Mouse (Mus musculus) left cerebral cortex, adult 11 months (tissue): ENCODE data around the gene Zfp410.
A peak's percentile ranks its signal among the peaks of the same experiment; 100 is the strongest.
"Not testable (repeated sequence)": the region's sequence is repeated elsewhere in the genome, so short reads cannot be mapped to it uniquely, and the experiment has no call there.

Experiments used
- DNase-seq: peaks from one replicate; pipeline ENCODE4 v3.0.0; 2022; ENCODE audit warnings: low spot score

Zfp410 gene

GRCm38 (mm10) chr12:84316721-84317621 lies at the start of gene Zfp410:
Gene Zfp410, plus strand, starts transcription at chr12:84316852.
- peak; percentile 69 for DNase-seq

DNA sequence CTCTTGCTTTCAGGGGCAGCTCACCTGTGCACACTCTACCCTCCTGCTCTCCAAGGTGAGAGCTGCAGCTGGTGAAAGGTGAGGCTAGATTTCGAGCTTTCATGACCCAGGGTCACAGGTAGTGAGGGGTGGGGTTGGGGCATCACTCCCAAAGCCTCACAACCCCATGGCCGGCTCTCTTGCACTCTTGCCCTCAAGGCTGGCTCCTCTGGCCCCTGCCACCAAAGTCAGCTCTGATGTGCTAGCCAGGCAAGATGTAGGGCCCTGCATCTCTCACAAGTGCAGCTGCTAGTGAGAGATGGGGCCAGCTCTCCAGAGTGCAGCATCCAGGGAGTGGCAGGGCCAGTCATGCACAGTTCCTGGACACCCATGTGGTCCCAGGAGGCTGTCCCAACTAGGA lies 49.4 kb upstream of the Zfp410 start:
- DNase-seq, result no peak

DNA sequence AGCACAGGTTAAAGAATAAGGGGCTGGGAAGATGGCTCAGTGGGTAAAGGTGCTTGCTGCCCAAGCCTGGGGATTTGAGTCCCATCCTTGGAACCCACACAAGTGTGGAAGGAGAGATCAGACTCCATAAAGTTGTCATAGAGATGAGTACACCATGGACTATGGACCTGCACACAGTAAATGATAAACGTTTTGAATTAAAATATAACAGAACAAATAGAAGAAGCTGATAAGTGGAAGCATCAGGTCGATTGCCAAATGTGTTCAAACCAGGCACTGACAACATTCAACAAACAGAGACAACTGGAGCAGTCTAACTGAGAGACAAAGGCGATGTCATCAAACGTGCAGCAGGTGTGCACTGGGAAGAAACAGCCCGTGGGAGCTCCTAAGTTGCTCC lies 43.3 kb upstream of the Zfp410 start:
- DNase-seq, result no peak

DNA sequence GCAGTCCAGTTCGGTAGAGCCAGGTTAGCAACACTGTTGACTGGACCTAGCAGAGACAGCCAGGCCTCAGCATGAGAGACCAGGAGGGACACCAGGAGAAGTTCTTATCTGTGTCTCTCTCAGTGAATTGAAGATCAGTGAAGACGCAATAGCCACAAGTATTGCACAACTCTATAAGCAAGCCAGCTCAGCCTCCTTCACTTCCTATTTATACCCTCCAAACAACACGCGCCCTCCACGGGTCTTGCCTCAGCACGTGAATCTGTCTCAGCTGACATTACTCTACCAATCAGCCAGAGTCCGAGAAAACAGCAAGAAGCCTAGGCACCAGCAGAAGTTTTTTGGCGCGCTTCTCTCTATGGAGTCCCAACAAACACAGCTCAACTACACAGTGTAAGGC lies 41.4 kb upstream of the Zfp410 start:
- DNase-seq, result no peak

DNA sequence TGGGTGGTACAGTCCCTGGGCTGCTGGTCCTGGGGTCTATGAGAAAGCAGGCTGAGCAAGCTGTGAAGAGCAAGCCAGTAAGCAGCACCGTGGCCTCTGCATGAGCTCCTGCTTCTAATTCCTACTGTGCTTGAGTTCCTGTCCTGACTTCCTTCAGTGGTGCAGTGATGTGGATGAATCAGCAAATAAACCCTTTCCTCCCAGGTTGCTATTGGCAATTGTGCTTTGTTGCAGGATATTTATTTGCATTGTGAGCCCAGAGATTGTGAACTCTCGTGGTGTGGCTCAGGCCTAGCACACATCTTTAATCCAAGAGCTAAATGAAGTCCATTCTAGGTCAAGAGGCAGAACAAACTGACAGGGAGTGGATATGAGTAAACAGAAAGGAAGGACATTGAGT lies 40.4 kb upstream of the Zfp410 start:
- no peak for DNase-seq

GRCm38 (mm10) chr12:84276799-84277198 lies 39.9 kb upstream of the Zfp410 start:
- DNase-seq, result no peak

DNA sequence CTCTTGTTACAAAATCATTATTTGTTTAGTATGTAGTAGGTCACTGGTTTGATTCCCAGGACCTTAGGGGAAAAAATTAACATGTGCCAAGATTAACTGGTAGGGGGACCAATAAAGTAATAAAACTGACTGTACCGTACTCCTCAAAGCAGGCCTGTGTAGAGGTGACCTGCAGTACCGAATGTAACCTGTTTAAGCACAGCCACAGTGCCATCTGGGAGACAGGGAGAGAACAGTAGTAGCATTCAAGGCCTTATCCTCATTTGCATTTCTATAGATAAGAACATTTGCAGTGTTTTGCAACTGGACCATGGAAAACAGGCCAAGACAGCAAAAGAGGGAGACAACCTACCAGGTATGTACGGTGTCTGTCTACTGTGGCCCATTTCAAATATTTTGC lies 38.8 kb upstream of the Zfp410 start:
- DNase-seq, result no peak

DNA sequence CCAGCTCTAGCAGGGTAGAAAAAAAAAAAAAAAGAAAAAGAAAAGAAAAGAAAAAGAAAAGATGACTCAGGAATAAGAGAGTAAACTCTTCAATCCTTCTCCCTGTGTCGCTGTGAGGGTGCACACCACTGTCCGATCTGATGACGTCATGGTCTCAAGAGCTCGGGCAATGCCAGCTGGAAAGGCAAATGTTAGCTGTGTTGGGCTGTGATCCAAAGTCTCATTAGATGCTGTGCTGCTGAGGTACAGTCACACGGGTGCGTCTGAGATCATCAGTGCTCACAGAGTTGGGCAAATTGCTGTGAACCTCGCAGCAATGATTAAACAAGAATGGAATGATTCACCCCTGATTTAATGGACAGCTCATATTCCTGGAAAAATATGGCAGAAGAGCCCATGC lies 37.8 kb upstream of the Zfp410 start:
- no peak for DNase-seq

DNA sequence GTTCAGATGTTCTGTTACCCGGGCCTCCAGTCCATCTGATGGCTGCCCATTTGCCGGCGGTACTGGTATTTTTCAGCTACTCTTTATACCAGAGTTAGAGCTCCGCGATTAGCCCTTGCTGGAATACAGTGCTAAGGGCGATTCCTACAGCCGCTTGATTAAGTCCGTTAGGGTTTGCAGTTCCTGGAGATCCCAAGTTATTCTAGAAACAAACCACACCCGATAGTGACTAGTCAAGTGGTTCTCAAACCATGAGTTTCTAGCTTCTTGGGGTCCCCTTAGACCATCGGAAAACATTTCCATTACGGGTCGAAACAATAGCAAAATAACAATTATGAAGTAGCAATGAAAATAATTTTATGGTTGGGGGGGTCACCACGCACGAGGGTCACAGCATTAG lies 32.3 kb upstream of the Zfp410 start:
- DNase-seq, result no peak

DNA sequence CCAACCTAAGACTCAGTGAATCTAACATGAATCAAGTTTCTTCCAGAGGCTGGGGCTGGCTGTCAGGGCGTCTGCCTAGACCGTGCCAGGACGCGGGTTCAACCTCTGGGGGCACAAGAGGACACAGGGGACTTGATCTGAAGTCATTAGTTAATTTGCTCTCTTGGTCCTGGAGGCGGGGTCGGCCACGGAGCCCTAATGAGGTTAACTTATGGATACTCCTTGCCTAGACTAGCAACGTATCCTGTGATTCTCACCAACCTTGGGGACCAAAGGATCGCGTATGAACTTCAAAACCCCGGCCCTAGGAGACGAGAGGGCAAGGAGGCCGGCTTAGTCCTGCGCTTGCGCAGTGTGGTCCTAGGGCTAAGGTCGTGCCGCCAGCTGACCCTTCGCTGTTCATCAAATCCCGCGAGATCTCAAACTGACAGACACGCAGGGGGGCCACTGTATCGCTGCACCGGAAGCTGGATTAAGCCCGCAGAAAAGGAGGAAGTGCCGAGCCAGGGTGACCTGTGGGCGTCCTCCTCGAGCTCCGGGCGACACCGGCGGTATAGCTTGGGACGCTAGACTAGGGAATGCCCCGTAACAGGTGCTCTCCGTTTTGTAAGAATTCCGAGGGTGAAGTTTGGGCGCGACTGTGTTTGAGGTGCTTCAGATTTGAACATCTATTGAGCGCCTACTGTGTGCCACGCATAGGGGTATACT lies 31.6 kb upstream of the Zfp410 start, which contains the start of gene Ptgr2:
Gene Ptgr2, plus strand, starts transcription at position 348 of the 708 bp plus-strand sequence.
- peak; percentile 91 for DNase-seq

DNA sequence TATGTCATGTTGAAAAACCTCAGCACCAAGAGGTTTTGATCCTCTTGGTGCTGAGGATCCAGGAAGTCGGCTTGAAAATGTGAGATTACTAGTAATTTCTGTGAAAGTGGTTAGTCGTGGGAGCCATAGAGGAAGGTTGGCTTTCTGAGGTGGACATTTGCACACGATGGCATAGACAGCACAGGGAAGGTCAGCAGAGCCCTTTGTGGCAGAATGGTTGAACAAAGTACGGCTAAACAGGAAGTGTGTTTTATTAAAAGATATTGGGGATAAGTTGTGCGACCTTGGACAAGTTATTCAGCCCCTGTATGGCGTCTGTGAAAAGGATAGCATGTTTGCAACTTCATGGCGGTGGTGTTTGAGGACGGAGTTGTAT lies 31.1 kb upstream of the Zfp410 start:
- no peak for DNase-seq

DNA sequence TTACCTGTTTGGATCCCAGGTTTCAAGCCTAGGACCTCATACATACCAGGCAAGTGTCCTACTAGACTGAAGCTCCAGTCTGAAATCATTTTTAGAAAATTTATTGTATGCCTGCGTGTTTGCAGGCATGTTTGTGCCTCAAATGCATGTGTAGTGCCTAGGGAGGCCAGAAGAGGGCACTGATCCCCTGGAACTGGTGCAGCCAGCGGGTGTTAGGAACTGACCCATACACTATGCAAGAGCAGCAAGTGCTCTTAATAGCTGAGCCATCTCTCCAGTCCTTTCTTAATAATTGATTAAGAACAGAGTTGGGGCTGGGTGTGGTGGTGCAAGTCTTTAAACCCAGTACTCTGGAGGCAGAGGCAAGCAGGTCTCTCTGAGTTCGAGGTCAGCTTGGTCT lies 28.2 kb upstream of the Zfp410 start:
- no peak for DNase-seq

- DNase-seq, result no peak
Observed at GRCm38 (mm10) chr12:84297851-84298250, 18.8 kb upstream of the Zfp410 start.

- DNase-seq, result no peak
Observed at GRCm38 (mm10) chr12:84299265-84299664, 17.4 kb upstream of the Zfp410 start.

DNA sequence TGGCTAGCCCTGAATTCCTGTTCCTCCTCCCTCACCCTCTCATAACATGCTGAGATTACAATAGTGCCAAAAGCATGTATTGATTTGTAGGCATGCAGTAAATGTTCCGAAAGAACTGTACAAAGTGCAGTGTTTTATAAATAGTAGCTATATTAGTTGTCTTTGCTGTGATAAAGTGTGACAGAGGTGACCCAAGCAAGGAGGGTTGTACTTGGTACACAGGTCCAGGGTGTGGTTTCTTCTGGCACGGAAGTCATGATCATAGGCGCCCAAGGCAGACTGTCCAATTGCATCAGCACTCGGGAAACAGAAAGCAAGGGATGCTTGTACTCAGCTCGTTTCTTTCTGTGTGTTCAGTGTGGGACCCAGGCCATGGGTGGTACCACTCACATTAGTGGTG lies 12.6 kb upstream of the Zfp410 start:
- DNase-seq, result no peak

GRCm38 (mm10) chr12:84304554-84304953 lies 12.1 kb upstream of the Zfp410 start:
- DNase-seq, result no peak

DNA sequence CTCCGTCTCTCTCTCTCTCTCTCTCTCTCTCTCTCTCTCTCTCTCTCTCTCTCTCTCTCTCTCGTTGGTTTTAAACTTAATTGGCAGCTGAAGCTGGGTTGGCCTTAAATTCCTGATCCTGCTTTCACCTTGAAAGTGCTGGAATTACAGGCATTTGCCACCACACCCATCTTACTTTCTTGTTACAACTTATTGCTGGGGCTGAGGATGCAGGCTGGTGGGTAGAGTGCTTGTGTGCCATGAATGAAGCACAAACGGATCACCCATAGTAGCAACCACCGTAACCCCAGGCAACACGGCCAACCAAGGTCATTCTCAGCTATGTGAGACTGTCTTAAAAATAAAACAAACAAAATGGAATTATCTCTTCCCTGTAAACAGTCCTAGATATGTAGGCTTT lies 5.3 kb upstream of the Zfp410 start:
- DNase-seq, result no peak

GRCm38 (mm10) chr12:84316006-84316405 lies 646 bp upstream of the Zfp410 start:
- no peak for DNase-seq

GRCm38 (mm10) chr12:84327111-84327512 lies 10.5 kb downstream of the Zfp410 start:
- DNase-seq, result no peak

DNA sequence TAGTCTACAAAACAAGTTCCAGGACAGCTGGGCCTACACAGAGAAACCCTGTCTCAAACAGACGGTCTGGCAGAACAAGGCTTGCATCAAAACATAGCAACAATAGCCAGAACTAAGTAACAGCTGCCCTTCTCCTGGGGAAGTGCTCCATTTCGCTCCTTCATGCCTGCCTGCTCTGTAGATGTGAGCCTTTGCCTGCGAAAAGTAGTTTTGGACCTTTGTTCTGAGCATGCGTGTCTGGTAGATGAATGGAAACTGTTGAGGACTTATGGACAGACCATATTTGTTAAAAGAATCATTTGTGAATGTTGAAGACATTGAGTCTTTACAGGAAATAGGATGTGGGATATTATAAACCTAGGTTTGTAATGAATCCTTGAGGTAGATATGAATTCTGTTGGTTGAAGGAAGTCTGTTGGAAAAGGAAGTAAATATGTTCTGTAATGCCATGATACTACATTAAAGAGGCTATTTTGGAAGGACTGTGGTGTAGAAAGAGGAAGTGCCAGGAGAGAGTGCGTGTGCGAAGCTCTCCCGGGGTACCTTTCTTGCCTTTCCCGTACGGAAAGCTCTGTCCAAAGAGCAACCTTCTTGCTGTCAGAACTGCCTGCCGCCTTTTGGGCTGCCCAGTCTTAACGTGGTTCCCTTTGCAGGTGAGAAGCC lies 20.4 kb downstream of the Zfp410 start:
- DNase-seq, result no peak

- no peak for DNase-seq
Observed at GRCm38 (mm10) chr12:84347192-84347591, 30.5 kb downstream of the Zfp410 start.

GRCm38 (mm10) chr12:84358699-84359098 lies 42.0 kb downstream of the Zfp410 start:
- DNase-seq, result not testable (repeated sequence)
